Mouse (Mus musculus) gastrocnemius, adult 2 months (tissue): ENCODE measurements at regions not wholly inside any gene's neighbourhood (a gene's known extent, or its start where the extent isn't known, plus 50 kb on each side); places are given as distances from the start of the nearest gene placed in this dataset.

ENCODE experiments used
- DNase-seq: peaks from one replicate; pipeline ENCODE4 v3.0.0; 2022
- H3K27ac ChIP-seq: fragments of 200-600 bp; 2 replicates; pipeline ENCODE4 v1.8.1; 2022; ENCODE audit warnings: mild to moderate bottlenecking
- H3K4me3 ChIP-seq: fragments of 200-600 bp; 2 replicates; pipeline ENCODE4 v1.8.1; 2022; ENCODE audit warnings: mild to moderate bottlenecking, moderate library complexity
- CTCF ChIP-seq: fragments of 200-600 bp; IDR thresholded peaks from 2 replicates; pipeline ENCODE4 v1.8.1; 2022; ENCODE audit warnings: antibody characterized with exemption, mild to moderate bottlenecking, moderate library complexity
- intact Hi-C: fragments of 180-260 bp; cut with DNase I; formaldehyde crosslinking; loops from one replicate; pipeline ENCODE4 v1.15.1; 2025

DNA sequence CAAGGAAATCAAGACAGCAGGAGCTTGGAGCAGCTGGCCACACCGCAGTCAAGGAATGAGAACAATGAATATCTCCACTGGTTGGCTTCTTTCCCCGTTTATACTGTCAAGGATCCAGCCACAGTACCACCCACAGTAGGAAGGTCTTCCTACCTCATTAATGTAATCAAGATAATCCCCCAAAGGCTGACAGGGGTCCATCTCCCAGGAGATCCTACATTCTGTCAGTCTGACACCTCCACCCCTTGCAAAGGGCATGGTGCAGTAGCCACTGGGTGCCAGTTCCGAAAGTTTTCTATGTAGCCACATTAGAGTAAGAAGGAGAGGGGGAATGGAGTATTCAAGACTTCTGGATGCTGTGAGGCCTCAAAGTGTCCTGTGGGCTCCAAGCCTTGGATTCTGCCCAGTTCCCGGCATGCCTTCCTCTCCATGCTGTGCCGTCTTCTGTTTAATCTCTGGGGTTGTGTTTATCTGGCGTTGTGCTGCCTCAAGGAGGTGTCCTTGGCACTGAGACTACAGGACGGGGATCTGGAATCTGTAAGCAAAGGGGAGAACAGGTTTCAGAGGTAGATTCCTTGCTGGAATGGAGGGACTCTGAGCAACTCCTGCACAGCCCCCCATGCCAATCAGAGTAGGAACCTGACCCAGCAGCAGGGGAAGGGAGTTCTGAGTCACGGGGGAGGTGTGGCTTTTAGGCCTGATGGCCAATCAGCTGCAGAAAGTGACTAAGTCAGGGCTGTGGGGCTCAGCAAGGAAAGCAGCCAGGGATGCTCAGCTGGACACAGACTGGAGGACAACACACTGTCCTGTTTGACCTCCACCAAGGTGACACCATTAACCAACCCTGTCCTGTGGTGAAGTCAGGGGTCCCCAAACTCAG, 77.3 kb upstream of the Wscd1 start:
- Histone ChIP-seq H3K27ac (no peak overlapping the region), H3K4me3 (no peak overlapping the region)
- no peak for DNase-seq
- intact Hi-C loops = loop anchor here (10.0 kb wide), 1 partner anchor 352 kb away; no protein-coding TSS in a partner anchor
- TF ChIP-seq CTCF = no peak

DNA sequence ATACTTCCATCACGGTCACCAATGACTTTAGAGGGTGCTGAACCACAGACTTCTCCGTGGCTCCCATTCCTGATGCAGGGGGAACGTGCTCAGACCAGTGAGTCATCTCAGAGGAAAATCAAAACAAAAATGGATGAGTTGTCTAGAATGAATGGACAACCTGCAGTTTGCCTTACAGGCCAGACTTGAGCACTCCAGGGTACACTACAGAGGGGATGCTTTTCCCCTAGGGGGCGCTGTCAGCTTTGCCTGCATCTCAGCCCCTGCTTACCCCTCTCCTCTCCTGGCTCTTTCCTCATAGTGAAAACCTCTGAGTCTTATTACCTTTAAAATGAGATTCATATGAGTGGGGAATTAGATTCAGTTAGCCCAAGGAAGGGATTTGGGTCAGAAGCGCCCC, 75.4 kb upstream of the Wscd1 start:
- peak; percentile 59 for DNase-seq
- intact Hi-C loops = loop anchor here (2.0 to 10.0 kb wide), 2 partner anchors 174 to 350 kb away; no protein-coding TSS in a partner anchor
- TF ChIP-seq CTCF = peak; percentile 79
- Histone ChIP-seq H3K4me3 (no peak overlapping the region), H3K27ac (no peak overlapping the region)

DNA sequence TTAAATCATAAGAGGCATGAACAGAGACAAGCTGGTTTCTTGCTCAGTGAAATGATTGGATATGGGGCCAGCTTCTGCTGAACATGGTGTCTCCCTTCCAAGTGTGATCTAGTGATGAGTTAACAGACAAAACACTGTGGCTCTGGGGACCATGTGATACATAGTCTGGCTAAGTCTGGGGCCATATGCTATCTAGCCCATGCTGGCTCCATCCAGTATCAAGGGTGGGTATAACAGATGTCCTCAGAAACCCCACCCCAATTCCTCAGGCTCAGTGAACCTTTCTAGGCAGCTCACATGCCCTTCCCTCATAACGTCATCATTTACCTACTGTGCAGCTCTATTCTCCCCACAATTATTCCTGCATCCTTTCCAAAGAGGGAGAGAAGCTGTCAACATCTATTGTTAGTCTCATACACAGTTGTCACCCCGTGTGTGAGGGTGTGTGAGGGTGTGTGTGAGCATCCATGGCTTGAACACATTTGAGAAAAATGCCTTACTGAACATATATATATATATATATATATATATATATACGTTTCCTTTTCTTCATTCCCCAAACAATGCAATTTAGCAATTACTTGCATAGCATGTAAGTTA, 73.9 kb upstream of the Wscd1 start:
- Histone ChIP-seq H3K4me3 (no peak overlapping the region), H3K27ac (no peak overlapping the region)
- intact Hi-C loops = loop anchor here (2.0 to 10.0 kb wide), 2 partner anchors 173 to 349 kb away; no protein-coding TSS in a partner anchor
- DNase-seq = no peak
- no peak for TF ChIP-seq CTCF

DNA sequence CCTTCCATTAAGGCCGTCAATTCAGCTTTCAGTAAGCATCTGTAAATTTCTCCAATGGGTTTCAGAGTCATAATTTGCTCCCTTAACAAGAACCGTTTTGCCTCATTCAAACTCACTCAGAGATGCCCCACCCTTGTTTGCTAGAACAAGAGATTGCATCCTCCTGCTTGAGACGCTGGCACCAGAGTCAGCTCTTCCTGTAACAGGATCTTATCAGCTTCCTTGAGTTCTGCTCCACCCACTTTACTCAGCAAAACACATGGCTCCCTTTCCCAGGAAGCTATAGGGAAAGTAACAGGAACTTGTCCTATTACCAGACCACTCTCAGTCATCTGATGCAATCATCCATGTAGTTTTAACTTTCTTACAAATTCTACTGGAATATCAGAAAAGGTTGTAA, 52.7 kb upstream of the Wscd1 start:
- no peak for TF ChIP-seq CTCF
- Histone ChIP-seq H3K4me3 (no peak overlapping the region), H3K27ac (no peak overlapping the region)
- no peak for DNase-seq
- intact Hi-C loops = no loop called here

DNA sequence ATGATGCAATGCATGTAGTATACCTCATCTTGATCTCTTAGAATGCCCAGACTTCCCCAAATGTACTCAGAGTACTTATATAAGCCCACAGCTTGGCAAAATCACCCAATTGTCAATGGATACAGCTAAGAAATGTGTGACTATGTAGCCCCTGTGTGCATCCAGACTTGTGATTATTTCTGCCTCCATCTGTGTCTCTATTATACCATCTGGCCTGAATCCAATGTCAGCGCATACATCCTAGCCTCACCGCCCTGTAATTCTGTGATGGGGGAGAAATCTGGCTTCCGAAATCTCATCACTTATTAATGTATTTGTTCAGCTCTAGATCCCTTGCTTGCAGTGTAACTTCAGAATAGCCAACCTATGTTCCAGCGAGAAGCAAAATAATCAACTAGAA, 50.9 kb upstream of the Wscd1 start:
- Histone ChIP-seq H3K4me3 (no peak overlapping the region), H3K27ac (no peak overlapping the region)
- intact Hi-C loops = no loop called here
- no peak for DNase-seq
- TF ChIP-seq CTCF = no peak
